Mouse (Mus musculus) liver, embryonic 15.5 days (tissue): ENCODE measurements around the gene Sugp1. TPM values are rescaled to one million over a fixed set of nuclear protein-coding genes. Genes with fewer than 3 reads are reported as not detected.
A peak's percentile ranks its signal among the peaks of the same experiment; 100 is the strongest.
"Not testable (repeated sequence)": the region's sequence is repeated elsewhere in the genome, so short reads cannot be mapped to it uniquely, and the experiment has no call there.

Source experiments
- ATAC-seq: fragments of 200-750 bp; cut with Nextera tagmentation; 2 replicates; pipeline ENCODE4 v1.8.0; 2017; ENCODE audit warnings: moderate number of reproducible peaks, mild to moderate bottlenecking, moderate library complexity; ENCODE audit not compliant: insufficient read depth
- H3K27ac ChIP-seq: fragments of 300-500 bp; sonication (generic); replicated peaks from 2 replicates; pipeline ENCODE4 v1.5.1; 2015; ENCODE audit warnings: mild to moderate bottlenecking, inconsistent platforms
- H3K27me3 ChIP-seq: fragments of 300-500 bp; sonication (generic); 2 replicates; pipeline ENCODE4 v1.6.1; 2015; ENCODE audit warnings: mild to moderate bottlenecking, inconsistent platforms
- H3K36me3 ChIP-seq: fragments of 300-500 bp; sonication (generic); replicated peaks from 2 replicates; pipeline ENCODE4 v1.6.1; 2015; ENCODE audit warnings: moderate library complexity, mild to moderate bottlenecking, inconsistent platforms
- H3K4me1 ChIP-seq: fragments of 300-500 bp; sonication (generic); replicated peaks from 2 replicates; pipeline ENCODE4 v1.6.1; 2015; ENCODE audit warnings: inconsistent platforms
- H3K4me2 ChIP-seq: fragments of 300-500 bp; sonication (generic); 2 replicates; pipeline ENCODE4 v1.6.1; 2015; ENCODE audit warnings: moderate library complexity, mild to moderate bottlenecking, inconsistent platforms
- H3K4me3 ChIP-seq: fragments of 300-500 bp; sonication (generic); replicated peaks from 2 replicates; pipeline ENCODE4 v1.5.1; 2015; ENCODE audit warnings: mild to moderate bottlenecking, inconsistent platforms
- H3K9ac ChIP-seq: fragments of 300-500 bp; sonication (generic); 2 replicates; pipeline ENCODE4 v1.6.1; 2015; ENCODE audit warnings: moderate library complexity, mild to moderate bottlenecking, inconsistent platforms
- H3K9me3 ChIP-seq: fragments of 300-500 bp; sonication (generic); replicated peaks from 2 replicates; pipeline ENCODE4 v1.6.1; 2016; ENCODE audit warnings: inconsistent platforms
- WGBS: fragments of 180-500 bp; shearing (Covaris S2); methylation state at CpG from one replicate; pipeline ENCODE4 v1.1.7; 2015; ENCODE audit warnings: mixed read lengths; ENCODE audit not compliant: insufficient replicate concordance; 5-methylcytosine and 5-hydroxymethylcytosine counted together
- polyA plus RNA-seq: library from polyadenylated mRNA; unstranded; fragments of >200 nt; fragmentation: Nextera tagmentation; extraction: Ambion mirVana; gene quantifications from 2 replicates; pipeline ENCODE4 v1.2.1, GENCODE M21; 2015

The Sugp1 gene
- polyA plus RNA-seq, 1 experiment from 2014 or later, result 15.3 TPM

- Histone ChIP-seq H3K27ac (no peak overlapping the region), H3K9ac (no peak overlapping the region), H3K4me3 (no peak overlapping the region), H3K4me1 (peaks cover under 1% of the 10 kb centered on the region; the same call in 1 of the 2 replicates), H3K27me3 (no peaks in the 10 kb centered on the region), H3K9me3 (no peaks in the 10 kb centered on the region), H3K36me3 (peaks cover 54% of the 10 kb centered on the region), H3K4me2 (no peak overlapping the region)
- no peak for ATAC-seq
Measured at GRCm38 (mm10) chr8:70049662-70050061, 7.0 kb downstream of the Sugp1 start.

GRCm38 (mm10) chr8:70050434-70050833 is 7.8 kb downstream of the Sugp1 start:
- not testable (repeated sequence) for H3K9ac ChIP-seq, H3K27me3 ChIP-seq, ATAC-seq, H3K27ac ChIP-seq, H3K4me2 ChIP-seq, H3K4me1 ChIP-seq, H3K4me3 ChIP-seq, H3K9me3 ChIP-seq
- WGBS, result 78% methylated on average over 5 of the region's 5 CpGs
- peaks cover 61% of the 10 kb centered on the region for H3K36me3 ChIP-seq

- no peak for ATAC-seq
- Histone ChIP-seq H3K27ac (no peak overlapping the region), H3K4me3 (no peak overlapping the region), H3K4me1 (no peaks in the 10 kb centered on the region), H3K27me3 (no peaks in the 10 kb centered on the region), H3K9me3 (no peaks in the 10 kb centered on the region), H3K9ac (no peak overlapping the region), H3K36me3 (peaks cover 86% of the 10 kb centered on the region), H3K4me2 (no peak overlapping the region)
- WGBS, result 72% methylated on average over 1 of the region's 1 CpGs
Measured at GRCm38 (mm10) chr8:70057721-70058120, 15.1 kb downstream of the Sugp1 start.

- Histone ChIP-seq H3K9ac (no peak overlapping the region), H3K27ac (no peak overlapping the region), H3K36me3 (peaks cover 34% of the 10 kb centered on the region), H3K4me3 (no peak overlapping the region), H3K9me3 (no peaks in the 10 kb centered on the region), H3K4me2 (0 out of 2 replicates have a peak overlapping the region, but pooled peaks have one; percentile 65), H3K4me1 (peaks cover 14% of the 10 kb centered on the region), H3K27me3 (0 out of 2 replicates have a peak, but pooled peaks cover 3% of the 10 kb centered on the region)
- no peak for ATAC-seq
- 74% methylated on average over 2 of the region's 2 CpGs for WGBS
Measured at GRCm38 (mm10) chr8:70071836-70072440, 29.3 kb downstream of the Sugp1 start.

- Histone ChIP-seq H3K4me3 (peak within 1 kb of the TSS; percentile 29), H3K9ac (no peak within 1 kb of the TSS), H3K4me1 (peaks cover 14% of the 10 kb centered on the region), H3K27me3 (0 out of 2 replicates have a peak, but pooled peaks cover 3% of the 10 kb centered on the region), H3K27ac (no peak within 1 kb of the TSS), H3K4me2 (peak within 1 kb of the TSS; percentile 65), H3K36me3 (peaks cover 28% of the 10 kb centered on the region), H3K9me3 (no peaks in the 10 kb centered on the region)
- ATAC-seq, result peak; percentile 71
- 11% methylated on average over 22 of the region's 27 CpGs for WGBS
Measured at GRCm38 (mm10) chr8:70072441-70073069, 29.9 kb downstream of the Sugp1 start, which contains the start of gene Tm6sf2. Gene Tm6sf2 (plus strand): TSS chr8:70072924.

GRCm38 (mm10) chr8:70073120-70073519 is 30.5 kb downstream of the Sugp1 start:
- Histone ChIP-seq H3K4me1 (peaks cover 14% of the 10 kb centered on the region), H3K27ac (no peak overlapping the region), H3K9me3 (no peaks in the 10 kb centered on the region), H3K4me3 (peak overlapping the region; percentile 29), H3K4me2 (peak overlapping the region; percentile 65), H3K9ac (no peak overlapping the region), H3K27me3 (0 out of 2 replicates have a peak, but pooled peaks cover 3% of the 10 kb centered on the region), H3K36me3 (peaks cover 24% of the 10 kb centered on the region)
- WGBS, result 54% methylated on average over 8 of the region's 8 CpGs
- ATAC-seq, result no peak

GRCm38 (mm10) chr8:70073682-70074081 is 31.1 kb downstream of the Sugp1 start:
- no peak overlapping the region for H3K4me3 ChIP-seq
- no peak overlapping the region for H3K27ac ChIP-seq
- H3K36me3 ChIP-seq, result peaks cover 22% of the 10 kb centered on the region
- H3K4me1 ChIP-seq, result peaks cover 14% of the 10 kb centered on the region
- H3K9ac ChIP-seq, result no peak overlapping the region
- no peaks in the 10 kb centered on the region for H3K9me3 ChIP-seq
- ATAC-seq, result no peak
- no peak overlapping the region for H3K4me2 ChIP-seq
- 0 out of 2 replicates have a peak, but pooled peaks cover 3% of the 10 kb centered on the region for H3K27me3 ChIP-seq
- 0% methylated on average over 1 of the region's 1 CpGs for WGBS

GRCm38 (mm10) chr8:70081976-70082375 is 39.4 kb downstream of the Sugp1 start:
- peaks cover 63% of the 10 kb centered on the region for H3K27me3 ChIP-seq
- H3K4me2 ChIP-seq, result no peak overlapping the region
- no peak overlapping the region for H3K9ac ChIP-seq
- H3K9me3 ChIP-seq, result no peaks in the 10 kb centered on the region
- H3K4me3 ChIP-seq, result no peak overlapping the region
- no peak for ATAC-seq
- peaks cover 18% of the 10 kb centered on the region for H3K4me1 ChIP-seq
- H3K27ac ChIP-seq, result no peak overlapping the region
- H3K36me3 ChIP-seq, result no peaks in the 10 kb centered on the region
- 73% methylated on average over 2 of the region's 2 CpGs for WGBS

GRCm38 (mm10) chr8:70083285-70083684 is 40.7 kb downstream of the Sugp1 start, which contains the start of gene Hapln4:
Gene Hapln4 (plus strand): TSS chr8:70083457.
- no peaks in the 10 kb centered on the region for H3K9me3 ChIP-seq
- no peak for ATAC-seq
- H3K36me3 ChIP-seq, result no peaks in the 10 kb centered on the region
- no peak within 1 kb of the TSS for H3K9ac ChIP-seq
- whole genome bisulfite sequencing, result 1% methylated on average over 26 of the region's 26 CpGs
- H3K4me2 ChIP-seq, result peak within 1 kb of the TSS; percentile 62
- peaks cover 22% of the 10 kb centered on the region for H3K4me1 ChIP-seq
- no peak within 1 kb of the TSS for H3K27ac ChIP-seq
- H3K27me3 ChIP-seq, result peaks cover 76% of the 10 kb centered on the region
- H3K4me3 ChIP-seq, result peak within 1 kb of the TSS; percentile 40

GRCm38 (mm10) chr8:70084191-70085065 is 41.8 kb downstream of the Sugp1 start:
- Histone ChIP-seq H3K4me2 (peak overlapping the region; percentile 62), H3K36me3 (no peaks in the 10 kb centered on the region), H3K4me3 (peak overlapping the region; percentile 40), H3K4me1 (peaks cover 23% of the 10 kb centered on the region), H3K9ac (no peak overlapping the region), H3K27me3 (peaks cover 84% of the 10 kb centered on the region), H3K9me3 (no peaks in the 10 kb centered on the region), H3K27ac (no peak overlapping the region)
- no peak for ATAC-seq
- WGBS, result 3% methylated on average over 71 of the region's 71 CpGs

GRCm38 (mm10) chr8:70086151-70086550 is 43.5 kb downstream of the Sugp1 start:
- 36% methylated on average over 1 of the region's 1 CpGs for WGBS
- ATAC-seq, result no peak
- Histone ChIP-seq H3K27me3 (peaks cover 100% of the 10 kb centered on the region), H3K27ac (no peak overlapping the region), H3K9ac (no peak overlapping the region), H3K4me3 (no peak overlapping the region), H3K4me1 (peaks cover 23% of the 10 kb centered on the region), H3K9me3 (no peaks in the 10 kb centered on the region), H3K36me3 (no peaks in the 10 kb centered on the region), H3K4me2 (no peak overlapping the region)
